Mouse (Mus musculus): ENCODE data around the gene Trp53rkb. TPM values are rescaled to one million over a fixed set of nuclear protein-coding genes. Genes with fewer than 3 reads are reported as not detected.

Trp53rkb gene
- polyA plus RNA-seq, 1 experiment from 2014 or later: 3.8 TPM

DNA sequence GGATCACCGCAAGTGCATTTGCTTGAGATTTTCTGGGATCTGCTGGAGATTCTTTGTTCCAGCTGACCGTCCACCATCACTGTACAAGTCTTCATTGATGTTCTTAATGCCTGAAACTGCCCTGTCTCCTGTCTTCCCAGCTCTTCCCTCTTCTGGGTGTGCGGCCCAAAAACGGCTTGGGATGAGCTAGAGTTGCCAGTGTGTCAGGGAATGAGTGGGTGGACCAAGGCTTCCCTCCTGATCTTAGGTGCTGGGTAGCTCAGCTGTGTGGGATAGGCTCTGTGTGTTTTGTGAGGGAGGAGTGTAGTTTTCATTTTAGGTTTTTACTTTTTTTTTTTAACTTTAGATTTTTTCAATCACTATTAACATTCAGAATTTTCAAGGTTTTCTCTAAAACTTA is 42.5 kb downstream of the Trp53rkb start:
- no peak overlapping the region for H3K4me3 ChIP-seq (replicated peaks)
- H3K9ac ChIP-seq: no peak overlapping the region
- H3K27me3 ChIP-seq: no peaks in the 10 kb centered on the region
- H3K4me1 ChIP-seq (replicated peaks): no peaks in the 10 kb centered on the region
- no peak overlapping the region for H3K27ac ChIP-seq
- ATAC-seq (ENCODE audit: low read depth) (no peak), DNase-seq (no peak)
- H3K36me3 ChIP-seq: peaks cover 53% of the 10 kb centered on the region
- WGBS (ENCODE audit: insufficient replicate concordance): 92% methylated on average over 4 of the region's 4 CpGs
- H3K9me3 ChIP-seq (replicated peaks): no peaks in the 10 kb centered on the region
- H3K4me2 ChIP-seq: no peak overlapping the region

DNA sequence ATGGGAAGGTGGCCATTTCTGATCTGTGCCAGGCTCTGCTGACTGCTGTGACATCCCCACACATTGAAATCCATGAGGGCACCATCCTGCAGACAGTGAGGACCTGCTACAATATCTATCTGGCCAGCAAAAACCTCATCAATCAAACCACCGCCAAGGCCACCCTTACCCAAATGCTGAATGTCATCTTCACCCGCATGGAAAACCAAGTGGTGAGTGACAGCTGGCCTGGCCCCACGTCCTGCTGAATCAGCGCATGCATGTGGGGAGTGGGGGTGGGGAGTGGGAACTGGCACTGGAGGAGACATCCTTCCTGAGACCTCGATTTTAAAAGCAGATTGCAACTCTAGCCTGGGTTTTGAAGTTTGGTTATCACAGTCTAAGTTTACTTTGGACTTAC is 43.2 kb downstream of the Trp53rkb start:
- DNase-seq (no peak), ATAC-seq (ENCODE audit: low read depth) (no peak)
- Histone ChIP-seq H3K9me3 (replicated peaks) (no peaks in the 10 kb centered on the region), H3K27me3 (no peaks in the 10 kb centered on the region), H3K4me1 (replicated peaks) (no peaks in the 10 kb centered on the region), H3K27ac (no peak overlapping the region), H3K36me3 (peaks cover 49% of the 10 kb centered on the region), H3K9ac (no peak overlapping the region), H3K4me3 (replicated peaks) (no peak overlapping the region), H3K4me2 (no peak overlapping the region)
- 51% methylated on average over 5 of the region's 5 CpGs for whole genome bisulfite sequencing (ENCODE audit: insufficient replicate concordance)

DNA sequence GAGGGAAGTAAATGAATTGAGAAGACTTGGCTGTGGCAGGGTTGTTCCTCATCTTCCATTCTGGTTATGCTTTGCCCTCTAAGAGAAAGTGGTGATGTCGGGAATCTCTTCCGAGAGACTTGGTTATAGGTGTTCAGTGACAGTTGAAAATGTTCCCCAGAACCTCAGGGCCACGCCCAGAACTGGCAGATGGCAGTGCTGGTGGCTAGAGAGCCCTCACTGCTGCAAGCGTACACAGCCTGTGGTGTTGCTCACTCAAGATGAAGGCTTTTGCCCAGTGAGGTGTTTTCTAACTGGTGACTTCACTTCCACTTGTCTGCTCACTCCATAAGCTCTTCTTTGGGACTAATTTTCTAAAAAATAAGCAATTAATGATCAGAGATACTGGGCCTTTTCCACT is 49.5 kb downstream of the Trp53rkb start:
- H3K9ac ChIP-seq: no peak overlapping the region
- ATAC-seq (ENCODE audit: low read depth): no peak
- no peak for DNase-seq
- H3K36me3 ChIP-seq: peaks cover 79% of the 10 kb centered on the region
- H3K27ac ChIP-seq: no peak overlapping the region
- H3K27me3 ChIP-seq: no peaks in the 10 kb centered on the region
- no peak overlapping the region for H3K4me2 ChIP-seq
- H3K9me3 ChIP-seq (replicated peaks): no peaks in the 10 kb centered on the region
- WGBS (ENCODE audit: insufficient replicate concordance): 62% methylated on average over 4 of the region's 4 CpGs
- no peak overlapping the region for H3K4me3 ChIP-seq (replicated peaks)
- peaks cover 3% of the 10 kb centered on the region; the same call in 1 of the 2 replicates for H3K4me1 ChIP-seq (replicated peaks)

Other genes starting within 250 kb of the Trp53rkb start
- gene Prex1, start 78.7 kb upstream of the Trp53rkb start, polyA plus RNA-seq (2015; fragmentation: Nextera tagmentation; extraction: Ambion mirVana): 9.1 and 9.8 TPM in 2 replicates
- 3.4 and 5.1 TPM in 2 replicates for gene Arfgef2, start 13.1 kb downstream of the Trp53rkb start, polyA plus RNA-seq (2015; fragmentation: Nextera tagmentation; extraction: Ambion mirVana)
- gene Cse1l, start 113.5 kb downstream of the Trp53rkb start, polyA plus RNA-seq (2015; fragmentation: Nextera tagmentation; extraction: Ambion mirVana): 69.3 and 92.1 TPM in 2 replicates
- gene Stau1, start 203.8 kb downstream of the Trp53rkb start, polyA plus RNA-seq (2015; fragmentation: Nextera tagmentation; extraction: Ambion mirVana): 24.2 and 33.2 TPM in 2 replicates
- gene Ddx27, start 222.7 kb downstream of the Trp53rkb start, polyA plus RNA-seq (2015; fragmentation: Nextera tagmentation; extraction: Ambion mirVana): 53.6 and 59.5 TPM in 2 replicates